Mouse (Mus musculus) embryonic facial prominence, embryonic 13.5 days (tissue): ENCODE results near the gene Fam8a1. TPM values are rescaled to one million over a fixed set of nuclear protein-coding genes. Genes with fewer than 3 reads are reported as not detected.

Source experiments
- ATAC-seq: fragments of 200-750 bp; cut with Nextera tagmentation; 2 replicates; pipeline ENCODE4 v1.8.0; 2017; ENCODE audit warnings: low read depth; ENCODE audit not compliant: insufficient number of reproducible peaks, insufficient read depth, low FRiP score, low TSS enrichment
- H3K27ac ChIP-seq: fragments of 300-500 bp; sonication (generic); 2 replicates; pipeline ENCODE4 v1.5.1; 2015; ENCODE audit warnings: moderate library complexity, mild to moderate bottlenecking, inconsistent platforms
- H3K27me3 ChIP-seq: fragments of 300-500 bp; sonication (generic); 2 replicates; pipeline ENCODE4 v1.6.1; 2015; ENCODE audit warnings: mild to moderate bottlenecking, inconsistent platforms
- H3K36me3 ChIP-seq: fragments of 300-500 bp; sonication (generic); 2 replicates; pipeline ENCODE4 v1.6.1; 2015; ENCODE audit warnings: mild to moderate bottlenecking, inconsistent platforms
- H3K4me1 ChIP-seq: fragments of 300-500 bp; sonication (generic); 2 replicates; pipeline ENCODE4 v1.6.1; 2015; ENCODE audit warnings: inconsistent platforms
- H3K4me2 ChIP-seq: fragments of 300-500 bp; sonication (generic); 2 replicates; pipeline ENCODE4 v1.6.1; 2015; ENCODE audit warnings: moderate library complexity, mild to moderate bottlenecking, inconsistent platforms
- H3K4me3 ChIP-seq: fragments of 300-500 bp; sonication (generic); 2 replicates; pipeline ENCODE4 v1.5.1; 2015; ENCODE audit warnings: mild to moderate bottlenecking, inconsistent platforms
- H3K9ac ChIP-seq: fragments of 300-500 bp; sonication (generic); 2 replicates; pipeline ENCODE4 v1.6.1; 2015; ENCODE audit warnings: mild to moderate bottlenecking, inconsistent platforms
- H3K9me3 ChIP-seq: fragments of 300-500 bp; sonication (generic); 2 replicates; pipeline ENCODE4 v1.6.1; 2016; ENCODE audit warnings: inconsistent platforms
- WGBS: fragments of 180-500 bp; shearing (Covaris S2); methylation state at CpG from one replicate; pipeline ENCODE4 v1.1.7; 2015; ENCODE audit warnings: mixed read lengths; 5-methylcytosine and 5-hydroxymethylcytosine counted together
- polyA plus RNA-seq: library from polyadenylated mRNA; unstranded; fragments of >200 nt; fragmentation: Nextera tagmentation; extraction: Ambion mirVana; gene quantifications from 2 replicates; pipeline ENCODE4 v1.2.1, GENCODE M21; 2015

The Fam8a1 gene
- polyA plus RNA-seq, 1 experiment from 2014 or later: 12.6 TPM

- no peaks in the 10 kb centered on the region for H3K4me1 ChIP-seq
- no peak overlapping the region for H3K9ac ChIP-seq
- no peak overlapping the region for H3K4me3 ChIP-seq
- H3K9me3 ChIP-seq: peaks cover 6% of the 10 kb centered on the region
- ATAC-seq: no peak
- no peak overlapping the region for H3K27ac ChIP-seq
- no peaks in the 10 kb centered on the region for H3K27me3 ChIP-seq
- no peak overlapping the region for H3K4me2 ChIP-seq
- no peaks in the 10 kb centered on the region for H3K36me3 ChIP-seq
- 88% methylated on average over 4 of the region's 4 CpGs for WGBS
These were observed 27.0 kb upstream of the Fam8a1 start for GRCm38 (mm10) chr13:46642318-46642717.

- Histone ChIP-seq H3K27ac (no peak overlapping the region), H3K4me2 (no peak overlapping the region)
- 86% methylated on average over 6 of the region's 6 CpGs for WGBS
These were observed 25.1 kb upstream of the Fam8a1 start for GRCm38 (mm10) chr13:46644175-46644574.

GRCm38 (mm10) chr13:46645476-46645875, 23.8 kb upstream of the Fam8a1 start:
- Histone ChIP-seq H3K4me3 (no peak overlapping the region), H3K4me1 (no peaks in the 10 kb centered on the region), H3K4me2 (no peak overlapping the region), H3K9me3 (peaks cover 6% of the 10 kb centered on the region), H3K27ac (no peak overlapping the region), H3K9ac (no peak overlapping the region), H3K27me3 (no peaks in the 10 kb centered on the region), H3K36me3 (no peaks in the 10 kb centered on the region)
- no peak for ATAC-seq
- 69% methylated on average over 6 of the region's 6 CpGs for WGBS

More at GRCm38 (mm10) chr13:46644175-46644574, 25.1 kb upstream of the Fam8a1 start:
- H3K4me1 ChIP-seq: no peaks in the 10 kb centered on the region
- H3K36me3 ChIP-seq: no peaks in the 10 kb centered on the region
- H3K4me3 ChIP-seq: no peak overlapping the region
- no peak for ATAC-seq
- peaks cover 6% of the 10 kb centered on the region for H3K9me3 ChIP-seq
- H3K27me3 ChIP-seq: no peaks in the 10 kb centered on the region
- no peak overlapping the region for H3K9ac ChIP-seq

GRCm38 (mm10) chr13:46651853-46652252, 17.5 kb upstream of the Fam8a1 start:
- Histone ChIP-seq H3K4me3 (no peak overlapping the region), H3K9me3 (0 out of 2 replicates have a peak, but pooled peaks cover 3% of the 10 kb centered on the region), H3K9ac (no peak overlapping the region), H3K36me3 (no peaks in the 10 kb centered on the region), H3K4me1 (0 out of 2 replicates have a peak, but pooled peaks cover 3% of the 10 kb centered on the region), H3K27me3 (no peaks in the 10 kb centered on the region), H3K27ac (no peak overlapping the region), H3K4me2 (no peak overlapping the region)
- ATAC-seq: no peak
- 87% methylated on average over 7 of the region's 7 CpGs for WGBS

GRCm38 (mm10) chr13:46652671-46653070, 16.7 kb upstream of the Fam8a1 start:
- no peak for ATAC-seq
- Histone ChIP-seq H3K27ac (no peak overlapping the region), H3K4me2 (no peak overlapping the region), H3K9me3 (0 out of 2 replicates have a peak, but pooled peaks cover 3% of the 10 kb centered on the region), H3K4me3 (no peak overlapping the region), H3K4me1 (0 out of 2 replicates have a peak, but pooled peaks cover 3% of the 10 kb centered on the region), H3K36me3 (no peaks in the 10 kb centered on the region), H3K9ac (no peak overlapping the region), H3K27me3 (no peaks in the 10 kb centered on the region)
- 76% methylated on average over 7 of the region's 7 CpGs for WGBS

- WGBS: 75% methylated on average over 4 of the region's 4 CpGs
- no peak overlapping the region for H3K4me3 ChIP-seq
- H3K4me1 ChIP-seq: 0 out of 2 replicates have a peak, but pooled peaks cover 3% of the 10 kb centered on the region
These were observed 15.7 kb upstream of the Fam8a1 start for GRCm38 (mm10) chr13:46653671-46654070.

GRCm38 (mm10) chr13:46654566-46654965, 14.8 kb upstream of the Fam8a1 start:
- no peak for ATAC-seq
- 0 out of 2 replicates have a peak, but pooled peaks cover 5% of the 10 kb centered on the region for H3K9me3 ChIP-seq
- no peak overlapping the region for H3K4me3 ChIP-seq
- H3K9ac ChIP-seq: no peak overlapping the region
- H3K27me3 ChIP-seq: no peaks in the 10 kb centered on the region
- H3K27ac ChIP-seq: no peak overlapping the region
- 0 out of 2 replicates have a peak, but pooled peaks cover 3% of the 10 kb centered on the region for H3K4me1 ChIP-seq
- no peaks in the 10 kb centered on the region for H3K36me3 ChIP-seq
- no peak overlapping the region for H3K4me2 ChIP-seq
- WGBS: 81% methylated on average over 5 of the region's 5 CpGs

More at GRCm38 (mm10) chr13:46653671-46654070, 15.7 kb upstream of the Fam8a1 start:
- Histone ChIP-seq H3K27ac (no peak overlapping the region), H3K9me3 (0 out of 2 replicates have a peak, but pooled peaks cover 3% of the 10 kb centered on the region), H3K9ac (no peak overlapping the region), H3K36me3 (no peaks in the 10 kb centered on the region), H3K27me3 (no peaks in the 10 kb centered on the region), H3K4me2 (no peak overlapping the region)
- ATAC-seq: no peak

- no peaks in the 10 kb centered on the region for H3K27me3 ChIP-seq
- no peaks in the 10 kb centered on the region for H3K36me3 ChIP-seq
- H3K9me3 ChIP-seq: 0 out of 2 replicates have a peak, but pooled peaks cover 2% of the 10 kb centered on the region
- no peak overlapping the region for H3K4me3 ChIP-seq
- no peak overlapping the region for H3K4me2 ChIP-seq
- no peak overlapping the region for H3K9ac ChIP-seq
- no peaks in the 10 kb centered on the region for H3K4me1 ChIP-seq
- whole genome bisulfite sequencing: 87% methylated on average over 5 of the region's 5 CpGs
- ATAC-seq: no peak
- no peak overlapping the region for H3K27ac ChIP-seq
These were observed 10.1 kb upstream of the Fam8a1 start for GRCm38 (mm10) chr13:46659211-46659610.

GRCm38 (mm10) chr13:46663461-46663964, 5.8 kb upstream of the Fam8a1 start:
- Histone ChIP-seq H3K27ac (no peak overlapping the region), H3K9me3 (0 out of 2 replicates have a peak, but pooled peaks cover 2% of the 10 kb centered on the region), H3K4me3 (no peak overlapping the region), H3K9ac (no peak overlapping the region), H3K4me2 (no peak overlapping the region), H3K4me1 (no peaks in the 10 kb centered on the region), H3K36me3 (no peaks in the 10 kb centered on the region), H3K27me3 (no peaks in the 10 kb centered on the region; the same call in 1 of the 2 replicates)
- no peak for ATAC-seq
- 35% methylated on average over 4 of the region's 4 CpGs for WGBS

- peak; percentile 63 for ATAC-seq
- Histone ChIP-seq H3K9ac (peak overlapping the region; percentile 90), H3K27me3 (no peaks in the 10 kb centered on the region; the same call in 1 of the 2 replicates), H3K4me3 (peak overlapping the region; percentile 93), H3K4me2 (peak overlapping the region; percentile 85), H3K36me3 (peaks cover 28% of the 10 kb centered on the region), H3K4me1 (peaks cover 8% of the 10 kb centered on the region), H3K27ac (peak overlapping the region; percentile 62; the same call in 1 of the 2 replicates), H3K9me3 (no peaks in the 10 kb centered on the region)
- under 1% methylated on average over 77 of the region's 96 CpGs for WGBS
These were observed 424 bp downstream of the Fam8a1 start for GRCm38 (mm10) chr13:46669620-46670271.

GRCm38 (mm10) chr13:46670514-46670913, 1.2 kb downstream of the Fam8a1 start:
- peaks cover 35% of the 10 kb centered on the region for H3K36me3 ChIP-seq
- H3K27me3 ChIP-seq: no peaks in the 10 kb centered on the region
- H3K9me3 ChIP-seq: no peaks in the 10 kb centered on the region
- peak overlapping the region; percentile 90 for H3K9ac ChIP-seq
- peak overlapping the region; percentile 85 for H3K4me2 ChIP-seq
- ATAC-seq: no peak
- peaks cover 8% of the 10 kb centered on the region for H3K4me1 ChIP-seq
- 72% methylated on average over 9 of the region's 9 CpGs for WGBS
- H3K27ac ChIP-seq: no peak overlapping the region
- peak overlapping the region; percentile 93 for H3K4me3 ChIP-seq

- no peak overlapping the region for H3K4me3 ChIP-seq
- no peak overlapping the region for H3K4me2 ChIP-seq
- no peak overlapping the region for H3K27ac ChIP-seq
- WGBS: 85% methylated on average over 2 of the region's 2 CpGs
- no peaks in the 10 kb centered on the region for H3K9me3 ChIP-seq
- ATAC-seq: no peak
- H3K9ac ChIP-seq: no peak overlapping the region
- peaks cover 8% of the 10 kb centered on the region for H3K4me1 ChIP-seq
- no peaks in the 10 kb centered on the region for H3K27me3 ChIP-seq
- peaks cover 55% of the 10 kb centered on the region for H3K36me3 ChIP-seq
These were observed 5.3 kb downstream of the Fam8a1 start for GRCm38 (mm10) chr13:46674601-46675000.
